Mouse (Mus musculus): ENCODE data around the gene Epn1. TPM values are rescaled to one million over a fixed set of nuclear protein-coding genes. Genes with fewer than 3 reads are reported as not detected.

Epn1 gene
- polyA plus RNA-seq, 1 experiment from 2014 or later = 62.4 TPM

DNA sequence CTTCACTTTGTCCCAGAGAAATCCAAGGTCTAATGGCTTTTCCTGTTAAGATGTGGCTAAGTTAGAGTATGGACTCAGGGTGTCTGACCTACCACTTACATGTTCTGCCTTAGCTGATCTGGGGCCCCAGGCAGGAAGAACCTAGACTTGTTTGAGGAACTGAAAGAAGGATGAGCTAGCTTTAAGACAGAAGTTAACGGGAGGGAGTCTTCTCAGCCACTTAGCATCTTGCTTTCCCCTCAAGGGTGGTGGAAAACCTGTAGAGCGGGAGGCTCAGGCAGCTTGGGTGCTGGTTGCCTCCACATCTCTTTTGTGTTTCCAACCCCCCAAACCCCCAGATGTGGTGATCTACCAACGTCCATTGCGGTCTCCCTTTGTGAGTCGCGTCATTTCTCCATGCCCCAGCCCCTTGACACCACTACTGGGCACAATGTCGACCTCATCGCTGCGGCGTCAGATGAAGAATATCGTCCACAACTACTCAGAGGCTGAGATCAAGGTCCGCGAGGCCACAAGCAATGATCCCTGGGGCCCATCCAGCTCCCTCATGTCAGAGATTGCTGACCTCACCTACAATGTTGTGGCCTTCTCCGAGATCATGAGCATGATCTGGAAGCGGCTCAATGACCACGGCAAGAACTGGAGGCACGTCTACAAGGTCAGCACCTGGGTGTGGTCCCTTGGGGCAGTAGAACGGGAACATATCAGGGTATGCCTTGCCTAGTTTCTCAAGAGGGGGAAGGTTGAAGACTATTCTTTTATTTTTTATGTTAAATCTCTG is 3.5 kb downstream of the Epn1 start:
- ATAC-seq = no peak
- Histone ChIP-seq H3K4me3 (replicated peaks) (no peak overlapping the region), H3K9ac (0 out of 2 replicates have a peak overlapping the region, but pooled peaks have one; percentile 10), H3K27me3 (replicated peaks) (no peaks in the 10 kb centered on the region), H3K27ac (0 out of 2 replicates have a peak overlapping the region, but pooled peaks have one; percentile 32), H3K4me1 (replicated peaks) (peaks cover 10% of the 10 kb centered on the region), H3K36me3 (peaks cover 12% of the 10 kb centered on the region), H3K9me3 (no peaks in the 10 kb centered on the region), H3K4me2 (replicated peaks) (peak overlapping the region; percentile 32)
- WGBS = 85% methylated on average over 18 of the region's 18 CpGs

DNA sequence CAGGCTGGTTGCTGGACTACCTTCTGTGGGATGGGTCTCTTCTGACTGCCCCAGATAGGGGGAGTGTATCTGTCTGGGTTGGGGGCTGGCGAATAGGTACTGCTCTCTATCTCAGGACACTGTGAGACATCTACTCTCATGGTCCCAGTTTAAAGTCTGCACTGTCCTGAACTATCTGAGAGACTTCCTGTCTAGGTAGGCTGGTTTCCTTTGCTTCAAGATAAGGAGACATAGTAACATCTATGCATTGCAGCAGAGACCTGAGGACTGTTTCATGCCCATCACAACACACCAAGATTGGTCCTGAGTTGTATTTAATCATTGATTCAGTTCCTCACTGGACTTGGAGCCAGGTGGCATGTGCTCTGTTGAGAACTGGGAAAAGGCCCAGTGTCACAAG is 5.5 kb downstream of the Epn1 start:
- Histone ChIP-seq H3K9me3 (no peaks in the 10 kb centered on the region), H3K27ac (no peak overlapping the region), H3K9ac (no peak overlapping the region), H3K27me3 (replicated peaks) (no peaks in the 10 kb centered on the region), H3K4me2 (replicated peaks) (no peak overlapping the region), H3K4me1 (replicated peaks) (peaks cover 11% of the 10 kb centered on the region), H3K36me3 (peaks cover 16% of the 10 kb centered on the region), H3K4me3 (replicated peaks) (no peak overlapping the region)
- WGBS = 95% methylated on average over 1 of the region's 1 CpGs
- ATAC-seq = no peak

DNA sequence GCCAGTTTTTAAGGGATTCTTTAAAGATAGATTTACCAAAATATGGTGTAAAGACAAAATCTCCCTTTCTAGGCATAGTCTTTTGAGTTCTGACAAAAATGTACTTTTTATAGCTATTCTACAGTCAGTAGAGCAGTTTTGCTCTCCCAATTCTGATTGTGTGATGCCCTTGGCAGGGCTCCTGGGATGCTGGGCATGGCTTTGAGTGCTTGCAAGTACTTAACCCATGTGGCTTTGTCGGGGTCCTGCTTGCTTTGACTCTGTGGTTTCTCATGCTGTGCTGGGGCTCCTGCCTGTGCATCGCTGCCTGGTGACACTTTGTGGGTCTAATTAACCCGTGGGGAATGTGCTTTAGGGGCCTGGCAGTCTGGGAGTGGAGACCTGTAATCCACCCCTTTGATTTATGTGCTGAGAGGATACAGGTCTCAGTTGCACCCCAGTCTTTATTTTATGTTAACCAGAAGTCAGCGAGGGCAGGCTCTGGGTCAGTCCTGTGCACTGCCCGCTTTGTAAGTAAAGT is 6.9 kb downstream of the Epn1 start:
- Histone ChIP-seq H3K27ac (no peak overlapping the region), H3K36me3 (peaks cover 18% of the 10 kb centered on the region), H3K4me2 (replicated peaks) (no peak overlapping the region), H3K27me3 (replicated peaks) (no peaks in the 10 kb centered on the region), H3K9ac (no peak overlapping the region), H3K4me3 (replicated peaks) (no peak overlapping the region), H3K9me3 (no peaks in the 10 kb centered on the region), H3K4me1 (replicated peaks) (peaks cover 7% of the 10 kb centered on the region; the same call in 1 of the 2 replicates)
- no peak for ATAC-seq
- 75% methylated on average over 5 of the region's 5 CpGs for WGBS

DNA sequence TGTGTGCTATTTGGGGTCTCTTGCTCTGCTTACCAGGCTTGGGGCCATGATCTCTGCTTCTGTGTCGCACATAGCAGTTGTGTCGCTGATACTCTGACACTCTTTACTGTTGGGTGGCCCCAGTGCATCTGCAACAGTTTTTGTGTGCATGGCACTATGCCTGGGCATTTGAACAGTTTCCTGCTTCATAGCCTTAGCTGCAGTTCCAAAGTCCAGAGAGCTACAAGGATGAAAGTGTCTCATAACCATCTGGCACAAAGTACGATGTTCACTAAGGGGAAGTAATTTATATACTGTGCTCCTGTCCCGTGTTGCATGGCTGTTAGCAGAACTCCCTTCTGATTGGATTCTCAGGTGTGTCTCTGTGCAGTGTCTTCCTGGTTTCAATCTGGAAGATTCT is 7.9 kb downstream of the Epn1 start:
- H3K4me3 ChIP-seq (replicated peaks) = no peak overlapping the region
- WGBS = 70% methylated on average over 4 of the region's 4 CpGs
- peaks cover 5% of the 10 kb centered on the region; the same call in 1 of the 2 replicates for H3K4me1 ChIP-seq (replicated peaks)
- H3K27me3 ChIP-seq (replicated peaks) = no peaks in the 10 kb centered on the region
- H3K9me3 ChIP-seq = no peaks in the 10 kb centered on the region
- ATAC-seq = peak; percentile 85
- H3K4me2 ChIP-seq (replicated peaks) = peak overlapping the region; percentile 24; the same call in 1 of the 2 replicates
- peaks cover 27% of the 10 kb centered on the region for H3K36me3 ChIP-seq
- H3K9ac ChIP-seq = no peak overlapping the region
- peak overlapping the region; percentile 64 for H3K27ac ChIP-seq

DNA sequence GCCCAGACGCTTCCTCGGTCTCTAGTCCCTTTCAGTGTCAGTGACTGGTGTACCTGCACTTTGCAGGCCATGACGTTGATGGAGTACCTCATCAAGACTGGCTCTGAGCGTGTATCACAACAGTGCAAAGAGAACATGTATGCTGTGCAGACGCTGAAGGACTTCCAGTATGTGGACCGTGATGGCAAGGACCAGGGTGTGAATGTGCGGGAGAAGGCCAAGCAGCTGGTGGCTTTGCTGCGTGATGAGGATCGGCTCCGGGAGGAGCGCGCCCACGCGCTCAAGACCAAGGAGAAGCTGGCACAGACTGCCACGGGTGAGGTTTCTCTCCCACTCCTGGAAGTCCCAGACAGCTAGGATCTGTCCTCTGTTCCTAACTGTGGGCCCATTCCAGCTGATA is 9.8 kb downstream of the Epn1 start:
- Histone ChIP-seq H3K9me3 (no peaks in the 10 kb centered on the region), H3K27me3 (replicated peaks) (no peaks in the 10 kb centered on the region), H3K4me2 (replicated peaks) (no peak overlapping the region), H3K9ac (no peak overlapping the region), H3K27ac (no peak overlapping the region), H3K36me3 (peaks cover 39% of the 10 kb centered on the region), H3K4me1 (replicated peaks) (0 out of 2 replicates have a peak, but pooled peaks cover 3% of the 10 kb centered on the region), H3K4me3 (replicated peaks) (no peak overlapping the region)
- 95% methylated on average over 15 of the region's 15 CpGs for whole genome bisulfite sequencing
- ATAC-seq = no peak

DNA sequence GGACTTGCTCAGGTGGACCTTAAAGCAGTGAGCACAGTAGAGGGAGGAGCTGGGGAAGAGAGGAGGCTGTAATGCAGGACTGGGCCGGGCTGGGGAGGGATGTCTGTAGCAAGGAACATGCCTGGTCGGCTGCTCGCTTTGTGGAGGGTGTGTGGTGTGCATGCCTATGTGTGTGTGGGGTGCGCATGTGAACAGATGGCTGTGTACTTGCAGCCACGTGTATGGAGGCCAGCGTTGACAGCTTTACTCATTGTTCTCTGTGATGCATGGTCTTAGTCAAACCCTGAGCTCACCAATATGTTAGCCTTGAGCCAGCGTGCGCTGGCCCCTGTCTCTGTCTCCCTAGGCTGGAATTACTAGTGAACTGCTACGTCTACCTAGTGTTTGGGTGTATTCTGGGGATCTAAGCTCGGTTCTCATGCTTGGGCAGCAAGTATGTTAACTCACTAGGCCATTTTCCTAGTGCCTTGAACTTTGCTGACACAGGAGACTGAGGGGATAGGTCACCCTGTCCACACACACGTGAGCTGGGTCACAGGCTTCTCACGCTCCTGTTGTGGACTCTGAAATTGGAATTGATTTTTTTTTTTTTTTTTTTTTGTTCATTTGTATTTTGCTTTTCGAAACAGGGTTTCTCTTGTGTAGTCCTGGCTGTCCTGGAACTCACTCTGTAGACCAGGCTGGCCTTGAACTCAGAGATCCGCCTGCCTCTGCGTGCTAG is 11.1 kb downstream of the Epn1 start:
- Histone ChIP-seq H3K9me3 (no peaks in the 10 kb centered on the region), H3K27me3 (replicated peaks) (no peaks in the 10 kb centered on the region), H3K4me2 (replicated peaks) (no peak overlapping the region), H3K4me3 (replicated peaks) (no peak overlapping the region), H3K9ac (no peak overlapping the region), H3K27ac (no peak overlapping the region), H3K36me3 (peaks cover 46% of the 10 kb centered on the region), H3K4me1 (replicated peaks) (0 out of 2 replicates have a peak, but pooled peaks cover 3% of the 10 kb centered on the region)
- 91% methylated on average over 15 of the region's 15 CpGs for WGBS
- no peak for ATAC-seq

DNA sequence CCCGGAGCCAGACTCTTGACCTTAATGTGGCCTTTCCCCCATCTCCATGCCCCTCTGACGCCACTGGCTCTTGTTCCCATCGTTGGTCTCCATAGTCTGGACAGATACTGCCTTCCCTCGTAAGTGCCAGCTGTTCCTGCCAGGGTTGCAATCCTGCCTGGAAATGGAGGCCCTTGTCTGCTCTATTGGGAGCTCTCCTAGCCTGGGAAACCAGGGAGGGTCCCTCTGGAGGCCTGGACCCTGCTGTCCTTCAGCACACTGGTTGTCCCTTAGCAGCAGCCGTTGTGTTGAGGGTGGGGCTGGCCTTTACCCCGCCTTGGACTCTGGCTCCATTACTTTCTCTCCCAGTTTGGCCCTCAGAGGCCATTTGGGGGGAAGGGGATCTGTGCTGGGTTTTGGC is 12.3 kb downstream of the Epn1 start:
- no peak overlapping the region for H3K9ac ChIP-seq
- H3K4me3 ChIP-seq (replicated peaks) = no peak overlapping the region
- peaks cover 48% of the 10 kb centered on the region for H3K36me3 ChIP-seq
- H3K9me3 ChIP-seq = no peaks in the 10 kb centered on the region
- 71% methylated on average over 6 of the region's 6 CpGs for WGBS
- no peak for ATAC-seq
- no peak overlapping the region for H3K4me2 ChIP-seq (replicated peaks)
- H3K4me1 ChIP-seq (replicated peaks) = 0 out of 2 replicates have a peak, but pooled peaks cover 3% of the 10 kb centered on the region
- no peaks in the 10 kb centered on the region for H3K27me3 ChIP-seq (replicated peaks)
- H3K27ac ChIP-seq = no peak overlapping the region

DNA sequence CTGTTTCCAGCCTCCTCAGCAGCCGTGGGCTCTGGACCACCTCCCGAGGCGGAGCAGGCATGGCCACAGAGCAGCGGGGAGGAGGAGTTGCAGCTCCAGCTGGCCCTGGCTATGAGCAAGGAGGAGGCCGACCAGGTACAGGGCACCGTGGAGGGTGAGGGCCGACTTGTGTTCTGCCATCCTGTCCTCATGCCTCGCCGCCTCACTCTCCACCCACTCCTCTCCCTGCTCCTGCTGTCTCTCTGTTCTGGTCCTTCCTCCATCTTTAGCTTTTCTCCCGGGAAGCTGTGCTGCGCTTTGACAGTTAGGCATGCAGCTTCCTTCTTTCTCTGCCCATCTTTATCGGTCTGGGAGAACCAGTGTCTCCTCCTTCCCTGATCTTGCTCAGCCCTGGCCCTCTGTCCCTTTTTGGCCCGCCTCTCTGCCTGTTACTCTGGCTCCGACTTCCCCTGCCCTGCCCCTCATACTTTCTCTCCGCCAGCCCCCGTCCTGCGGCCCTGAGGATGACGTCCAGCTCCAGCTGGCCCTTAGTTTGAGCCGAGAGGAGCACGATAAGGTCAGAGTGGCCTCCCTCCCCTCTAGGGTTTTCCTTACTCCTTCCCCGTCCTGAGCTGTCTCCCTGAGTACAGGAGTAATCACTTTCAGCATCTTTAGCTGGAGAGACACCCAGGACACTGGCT is 12.9 kb downstream of the Epn1 start:
- peaks cover 53% of the 10 kb centered on the region for H3K36me3 ChIP-seq
- no peak overlapping the region for H3K4me2 ChIP-seq (replicated peaks)
- WGBS = 82% methylated on average over 21 of the region's 21 CpGs
- no peak overlapping the region for H3K27ac ChIP-seq
- ATAC-seq = no peak
- H3K4me1 ChIP-seq (replicated peaks) = 0 out of 2 replicates have a peak, but pooled peaks cover 3% of the 10 kb centered on the region
- H3K27me3 ChIP-seq (replicated peaks) = no peaks in the 10 kb centered on the region
- H3K4me3 ChIP-seq (replicated peaks) = no peak overlapping the region
- H3K9me3 ChIP-seq = no peaks in the 10 kb centered on the region
- no peak overlapping the region for H3K9ac ChIP-seq

DNA sequence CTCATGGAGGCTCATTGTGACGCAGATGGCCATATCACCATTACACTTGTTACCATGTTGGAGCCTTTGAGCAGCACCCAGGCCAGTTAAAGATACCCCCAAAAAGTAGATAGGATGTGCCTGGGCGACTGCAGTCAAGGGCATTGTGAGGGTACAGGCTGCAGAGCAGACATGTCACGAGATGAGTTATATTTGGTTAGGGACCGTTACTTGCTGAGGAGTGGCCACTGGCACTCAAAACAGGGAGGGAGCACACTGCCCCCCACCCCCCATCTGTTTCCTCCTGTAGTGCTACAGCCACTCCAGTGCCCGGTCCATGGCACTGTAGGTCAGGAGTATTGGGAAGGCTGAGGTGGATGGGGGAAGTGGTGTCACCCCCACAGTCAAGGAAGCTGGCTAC is 18.7 kb downstream of the Epn1 start:
- Histone ChIP-seq H3K4me2 (replicated peaks) (no peak overlapping the region), H3K4me1 (replicated peaks) (no peaks in the 10 kb centered on the region), H3K9me3 (no peaks in the 10 kb centered on the region), H3K4me3 (replicated peaks) (no peak overlapping the region), H3K27ac (no peak overlapping the region), H3K36me3 (peaks cover 35% of the 10 kb centered on the region), H3K27me3 (replicated peaks) (no peaks in the 10 kb centered on the region), H3K9ac (no peak overlapping the region)
- no peak for ATAC-seq
- 89% methylated on average over 5 of the region's 5 CpGs for WGBS

DNA sequence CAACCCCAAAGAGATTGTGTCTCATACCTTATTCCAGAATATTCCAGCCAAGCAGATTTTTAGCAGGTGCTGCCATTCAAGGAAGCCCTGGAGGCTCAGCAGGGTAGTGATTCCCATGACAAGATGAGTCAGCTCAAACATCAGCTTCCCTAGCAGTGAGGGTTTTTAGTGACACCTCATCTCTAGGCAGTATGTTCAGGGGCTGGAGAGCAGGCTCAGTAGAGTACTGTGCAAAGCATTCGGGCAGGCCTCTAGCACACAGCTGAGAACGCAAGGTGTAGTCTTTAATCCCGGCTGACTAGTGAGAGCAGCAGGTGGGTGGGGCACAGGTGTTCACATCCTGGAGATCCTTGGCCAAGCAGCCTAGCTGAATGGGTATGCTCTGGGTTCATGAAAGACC is 19.8 kb downstream of the Epn1 start:
- H3K9me3 ChIP-seq = no peaks in the 10 kb centered on the region
- 79% methylated on average over 3 of the region's 3 CpGs for WGBS
- H3K36me3 ChIP-seq = peaks cover 28% of the 10 kb centered on the region
- ATAC-seq = no peak
- no peak overlapping the region for H3K9ac ChIP-seq
- no peaks in the 10 kb centered on the region for H3K27me3 ChIP-seq (replicated peaks)
- no peak overlapping the region for H3K4me2 ChIP-seq (replicated peaks)
- no peaks in the 10 kb centered on the region for H3K4me1 ChIP-seq (replicated peaks)
- no peak overlapping the region for H3K27ac ChIP-seq
- H3K4me3 ChIP-seq (replicated peaks) = no peak overlapping the region

DNA sequence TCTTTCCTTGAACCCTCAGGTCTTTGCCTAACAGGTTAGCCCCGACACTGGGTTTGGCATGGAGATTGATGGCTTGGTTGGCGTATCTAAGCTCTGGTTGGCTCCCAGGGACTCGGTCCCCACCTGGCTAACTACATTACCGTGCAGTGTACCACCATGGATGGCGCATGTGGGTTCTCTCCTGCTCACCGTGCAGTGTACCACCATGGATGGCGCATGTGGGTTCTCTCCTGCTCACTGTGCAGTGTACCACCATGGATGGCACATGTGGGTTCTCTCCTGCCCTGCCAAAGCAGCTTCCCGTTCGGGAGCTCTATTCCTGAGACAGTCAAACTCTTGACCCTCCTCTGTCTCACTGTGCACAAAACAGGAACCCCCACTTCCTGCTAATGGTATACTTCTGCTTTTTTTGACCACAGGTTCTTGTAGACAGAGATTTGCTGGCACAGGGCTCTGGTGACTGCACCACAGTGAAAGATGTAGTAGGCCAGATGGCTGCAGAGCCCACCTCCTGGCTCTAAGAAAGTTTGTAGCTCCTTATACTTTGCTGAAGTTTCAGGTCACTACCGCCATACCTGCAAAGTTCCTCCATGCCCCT is 21.1 kb downstream of the Epn1 start:
- no peak for ATAC-seq
- no peak overlapping the region for H3K9ac ChIP-seq
- H3K4me2 ChIP-seq (replicated peaks) = no peak overlapping the region
- no peak overlapping the region for H3K4me3 ChIP-seq (replicated peaks)
- H3K4me1 ChIP-seq (replicated peaks) = no peaks in the 10 kb centered on the region
- H3K36me3 ChIP-seq = peaks cover 19% of the 10 kb centered on the region
- no peaks in the 10 kb centered on the region for H3K9me3 ChIP-seq
- no peaks in the 10 kb centered on the region for H3K27me3 ChIP-seq (replicated peaks)
- 83% methylated on average over 10 of the region's 10 CpGs for WGBS
- H3K27ac ChIP-seq = no peak overlapping the region

DNA sequence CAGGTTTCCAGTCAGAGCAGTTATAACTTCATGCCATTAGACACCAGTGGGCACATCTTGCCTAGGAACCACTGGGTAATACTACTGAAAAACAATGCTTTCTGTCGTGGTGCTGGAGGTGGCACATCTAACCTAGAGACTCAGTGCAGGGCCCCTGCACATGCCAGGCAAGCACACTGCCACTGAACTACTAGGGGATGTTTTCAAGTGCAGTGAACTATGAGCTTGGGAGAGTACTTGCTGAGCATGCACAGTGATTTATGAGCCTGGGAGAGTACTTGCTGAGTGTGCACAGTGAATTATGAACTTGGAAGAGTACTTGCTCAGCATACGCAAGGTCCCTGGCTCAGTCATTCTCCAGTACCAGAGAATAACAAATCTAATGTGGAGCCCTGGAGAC is 22.5 kb downstream of the Epn1 start:
- no peaks in the 10 kb centered on the region for H3K4me1 ChIP-seq (replicated peaks)
- no peak overlapping the region for H3K9ac ChIP-seq
- peaks cover 13% of the 10 kb centered on the region; the same call in 1 of the 2 replicates for H3K36me3 ChIP-seq
- no peak overlapping the region for H3K27ac ChIP-seq
- no peak for ATAC-seq
- WGBS = 93% methylated on average over 2 of the region's 2 CpGs
- no peaks in the 10 kb centered on the region for H3K9me3 ChIP-seq
- H3K4me2 ChIP-seq (replicated peaks) = no peak overlapping the region
- H3K4me3 ChIP-seq (replicated peaks) = no peak overlapping the region
- H3K27me3 ChIP-seq (replicated peaks) = no peaks in the 10 kb centered on the region
